Mouse (Mus musculus) retina, embryonic 14.5 days (tissue): ENCODE results near the gene Ubac2.

ENCODE experiments used
- DNase-seq: peaks from one replicate; pipeline ENCODE4 v3.0.0-alpha.2; 2015; ENCODE audit warnings: low spot score

The Ubac2 gene

DNA sequence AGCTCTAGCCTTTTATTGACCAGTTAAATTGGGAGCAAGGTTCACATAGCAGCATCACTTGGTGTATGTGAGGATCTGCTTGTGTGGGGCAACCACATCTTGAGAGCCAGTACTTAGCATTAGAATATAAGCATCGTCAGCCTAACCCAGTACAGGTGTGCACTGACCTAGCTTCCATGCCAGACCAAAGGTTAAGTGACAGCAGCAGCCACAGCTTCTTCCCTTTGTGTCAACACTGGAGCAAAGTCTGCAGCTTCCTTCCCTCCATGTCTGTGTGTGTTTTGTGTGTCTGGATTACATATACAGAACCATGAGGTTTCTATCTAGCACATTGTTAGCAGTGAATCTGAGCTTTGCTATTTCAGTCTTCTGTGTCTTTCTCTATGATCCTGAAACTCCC is 103.1 kb downstream of the Ubac2 start:
- DNase-seq, result no peak

DNA sequence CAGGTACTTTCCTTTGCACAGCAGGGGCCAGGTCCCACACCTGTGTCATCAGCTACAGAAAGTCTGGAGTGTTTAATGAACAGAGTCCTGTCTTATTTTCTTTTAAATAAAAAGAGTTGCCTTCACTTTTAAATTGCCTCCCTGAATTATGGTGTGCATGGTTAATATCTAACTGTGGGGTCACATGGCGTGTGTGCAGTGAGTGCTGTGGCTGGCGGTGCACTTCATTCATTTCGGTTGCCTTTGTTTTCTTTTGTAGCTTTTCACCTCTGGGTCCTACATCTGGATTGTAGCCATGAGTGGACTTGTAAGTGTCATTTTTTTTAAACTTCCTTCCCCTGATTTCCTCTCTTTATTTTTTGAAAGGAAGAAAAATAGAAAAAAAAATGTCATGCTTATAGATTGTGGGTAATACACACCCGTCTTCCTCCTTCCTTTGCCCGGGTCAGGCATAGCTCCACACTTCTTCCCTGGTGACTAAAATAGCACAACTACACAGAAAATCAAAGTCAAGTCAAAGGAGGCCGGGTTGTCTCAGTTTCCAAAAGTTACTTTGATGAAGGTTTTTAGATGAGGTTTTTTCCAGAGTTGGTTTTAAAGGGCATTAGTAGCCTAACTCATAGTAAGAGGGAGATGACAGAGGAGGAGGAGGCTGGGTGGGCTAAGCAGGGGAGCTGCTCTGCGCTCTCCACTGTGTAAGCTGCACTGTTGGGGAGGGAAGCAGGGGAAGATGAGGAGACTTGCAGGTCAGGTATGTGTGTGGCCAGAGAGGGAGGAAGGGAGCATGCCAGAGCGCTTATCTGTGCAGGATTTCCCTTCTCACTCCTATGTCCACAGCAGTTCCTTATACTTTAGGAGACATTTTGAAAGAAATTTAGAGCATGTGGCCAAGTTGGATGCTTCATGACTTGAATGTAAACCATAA is 104.9 kb downstream of the Ubac2 start:
- DNase-seq, result no peak

DNA sequence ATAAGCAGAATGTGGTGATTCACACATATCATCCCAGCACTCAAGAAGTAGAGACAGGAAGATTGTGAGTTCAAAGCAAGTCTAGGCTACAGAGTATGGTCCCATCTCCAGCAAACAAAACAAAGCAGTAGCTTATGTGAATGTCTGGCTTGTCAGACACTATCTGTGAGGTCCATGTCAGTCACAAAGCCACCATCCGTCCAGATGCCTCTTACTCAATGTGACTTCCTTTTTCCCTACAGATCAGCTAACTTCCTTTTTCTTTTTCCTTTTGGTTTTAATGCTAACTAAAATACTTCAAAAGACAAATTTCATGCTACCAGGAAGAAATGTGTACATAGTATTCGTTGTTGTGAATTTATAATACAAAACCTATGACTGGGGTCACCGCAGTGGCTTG is 107.1 kb downstream of the Ubac2 start:
- no peak for DNase-seq

DNA sequence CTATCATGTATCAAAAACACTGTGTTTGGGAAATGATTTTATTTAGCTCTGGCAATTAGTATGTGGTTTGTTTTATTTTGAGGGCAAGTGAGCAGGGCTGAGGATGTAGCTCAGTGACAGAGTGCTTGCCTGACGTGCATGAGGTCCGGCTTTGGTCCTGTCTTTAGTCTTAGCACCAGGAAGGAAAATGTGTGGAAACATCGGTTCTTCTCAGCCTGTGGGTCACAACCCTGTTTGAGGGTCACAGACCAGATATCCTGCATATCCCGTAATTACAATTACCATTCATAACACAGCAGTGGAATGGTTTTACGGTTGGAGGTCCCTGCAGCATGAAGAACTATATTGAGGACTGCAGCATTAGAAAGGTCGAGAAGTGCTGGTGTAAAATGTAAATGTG is 107.6 kb downstream of the Ubac2 start:
- DNase-seq, result no peak

DNA sequence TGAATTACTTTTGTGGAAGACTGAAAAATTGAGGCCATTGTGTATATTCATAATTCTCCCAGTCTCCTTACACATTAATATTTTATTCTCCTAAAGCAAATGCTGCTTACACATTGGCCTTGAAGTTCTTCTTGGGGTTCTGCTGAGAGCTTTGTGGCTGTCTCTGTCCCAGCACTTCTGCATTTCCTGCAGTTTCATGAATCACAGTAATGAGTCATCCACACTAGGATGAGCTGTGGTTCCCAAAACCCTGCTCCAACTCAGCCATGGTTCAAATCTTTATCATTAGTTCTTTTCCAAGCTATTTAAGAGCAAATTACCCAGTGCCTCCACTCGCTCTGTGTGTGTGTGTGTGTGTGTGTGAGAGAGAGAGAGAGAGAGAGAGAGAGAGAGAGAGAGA is 108.9 kb downstream of the Ubac2 start:
- no peak for DNase-seq

DNA sequence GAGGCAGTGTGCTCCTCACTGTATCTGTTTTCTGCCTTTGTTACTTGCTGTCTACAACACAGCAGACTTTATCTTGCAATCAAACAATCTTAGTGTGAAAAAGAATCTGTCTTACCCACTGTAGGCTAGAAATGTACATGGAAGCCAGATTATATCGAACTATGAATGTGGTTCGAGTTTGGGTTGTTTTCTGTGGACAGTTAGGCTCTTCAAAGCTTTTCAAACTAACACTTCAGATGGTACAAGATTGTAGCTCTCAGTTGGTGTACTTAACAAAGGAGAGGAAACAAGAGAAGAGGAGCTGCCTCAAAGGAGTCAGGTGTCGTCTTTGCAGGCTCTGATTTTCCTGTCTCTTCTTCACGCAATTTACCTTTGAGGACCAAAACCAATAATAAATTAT is 109.3 kb downstream of the Ubac2 start:
- no peak for DNase-seq

DNA sequence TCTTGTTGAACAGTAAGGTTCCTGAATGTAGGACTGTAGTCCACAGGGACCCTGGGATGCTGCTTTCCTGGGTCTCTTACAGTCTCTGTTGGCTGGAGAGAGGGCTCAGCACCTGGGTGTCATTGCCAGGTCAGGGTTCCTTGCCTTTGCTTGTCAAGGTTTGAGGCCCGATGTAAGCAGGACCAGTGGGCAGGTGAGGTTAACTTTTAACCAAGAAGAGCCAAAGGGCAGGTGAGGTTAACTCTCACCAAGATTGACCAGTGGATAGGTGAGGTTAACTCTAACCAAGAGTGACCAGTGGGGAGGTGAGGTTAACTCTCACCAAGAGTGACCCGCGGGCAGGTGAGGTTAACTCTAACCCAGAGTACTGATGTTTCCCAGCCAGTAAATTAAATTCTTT is 110.9 kb downstream of the Ubac2 start:
- DNase-seq, result no peak

DNA sequence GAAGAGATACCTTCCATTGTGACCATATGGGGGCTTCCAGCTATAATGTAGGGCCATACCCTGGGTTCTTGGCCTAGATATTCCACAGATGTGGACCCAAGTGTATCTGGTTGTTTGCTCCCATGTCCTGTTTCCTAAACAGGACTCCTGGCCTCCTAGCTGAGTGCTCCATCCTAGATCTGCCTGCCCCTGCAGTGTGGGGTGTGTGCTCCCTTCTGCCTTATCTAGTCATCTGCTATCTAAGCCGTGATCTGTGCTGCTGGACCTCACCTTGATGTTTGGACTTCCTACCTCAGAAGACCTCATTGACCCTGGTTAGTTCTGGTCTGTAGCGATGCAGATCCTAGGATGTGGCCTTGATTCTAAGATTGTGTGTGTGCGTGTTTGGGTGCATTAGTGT is 111.4 kb downstream of the Ubac2 start:
- no peak for DNase-seq

DNA sequence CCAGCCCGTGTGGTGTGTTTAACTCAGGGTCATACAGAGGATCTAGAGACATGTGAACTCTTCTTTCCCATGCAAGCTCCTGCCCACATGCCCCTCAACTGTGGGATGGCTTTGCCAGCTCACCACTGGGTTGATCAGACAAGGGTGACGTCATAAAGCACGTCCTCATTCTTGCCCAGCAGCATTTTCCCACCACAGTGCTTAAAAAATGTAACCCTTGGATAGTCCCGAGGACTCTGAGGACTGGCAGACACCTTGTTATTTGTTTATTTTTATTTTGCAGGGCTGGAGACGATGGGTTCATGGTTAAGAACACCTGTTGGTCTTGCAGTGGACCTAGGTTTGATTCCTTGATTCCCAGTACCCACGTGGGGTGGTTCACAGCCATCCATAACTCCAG is 112.5 kb downstream of the Ubac2 start:
- no peak for DNase-seq

DNA sequence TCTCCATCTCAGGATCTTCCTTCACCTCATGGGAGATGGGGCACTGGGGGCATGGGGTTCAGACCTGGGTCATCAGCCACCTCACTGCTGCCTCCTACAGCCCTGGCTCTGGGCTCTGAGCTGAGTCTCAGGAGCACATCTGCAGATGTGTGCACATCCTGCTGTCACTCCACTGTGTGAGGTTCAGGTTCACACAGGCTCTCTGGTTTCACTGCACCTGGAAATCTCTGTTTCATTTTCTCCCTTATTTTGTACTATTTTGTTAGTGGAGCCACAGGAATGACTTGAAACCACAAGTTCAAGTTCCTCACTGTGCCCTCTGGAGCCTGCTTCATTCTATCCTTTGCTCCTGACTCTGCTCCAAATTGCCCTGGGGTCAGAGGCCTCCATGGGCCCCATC is 113.5 kb downstream of the Ubac2 start:
- DNase-seq, result no peak

DNA sequence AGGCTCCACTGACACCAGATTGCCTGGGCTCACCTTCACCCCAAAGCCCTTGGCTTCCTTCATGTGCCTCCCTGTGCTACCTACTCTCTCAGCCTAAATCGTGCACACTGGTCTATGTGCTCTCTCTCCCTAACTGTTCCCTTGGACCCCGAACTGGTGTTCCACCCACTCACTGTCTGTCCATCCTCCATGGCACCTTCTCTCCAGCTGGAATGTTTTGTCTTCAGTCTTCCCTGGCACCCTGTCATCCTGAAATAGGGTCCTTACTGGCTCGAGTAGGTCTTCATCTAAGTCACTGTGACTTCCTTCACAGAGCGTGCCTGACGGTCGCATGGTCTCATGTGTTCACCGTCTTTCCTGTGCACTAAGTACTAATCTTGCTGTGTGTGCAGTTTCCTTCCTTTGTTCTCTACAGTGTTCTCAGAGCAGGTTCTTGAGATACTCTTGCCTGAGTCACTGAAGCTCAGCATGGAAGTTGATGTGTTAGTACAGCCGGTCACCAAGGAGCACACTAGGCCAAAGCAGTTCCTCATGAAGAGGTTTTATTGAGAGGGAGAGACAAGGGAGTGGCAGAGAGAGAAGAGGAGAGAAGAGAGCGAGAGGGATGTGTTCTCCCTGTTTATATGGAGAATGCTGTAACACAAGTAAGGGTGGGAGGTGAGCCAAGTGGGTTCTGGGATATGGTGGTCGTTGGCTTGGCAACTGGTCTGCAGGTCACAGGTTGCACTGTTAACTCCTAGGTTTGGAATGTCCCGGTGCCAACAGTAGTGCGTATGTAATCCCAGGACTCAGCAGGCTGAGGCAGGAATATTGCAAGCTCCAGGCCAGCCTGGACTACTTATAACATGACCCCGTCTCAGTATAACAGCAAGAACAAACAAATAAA is 114.2 kb downstream of the Ubac2 start:
- DNase-seq, result no peak

DNA sequence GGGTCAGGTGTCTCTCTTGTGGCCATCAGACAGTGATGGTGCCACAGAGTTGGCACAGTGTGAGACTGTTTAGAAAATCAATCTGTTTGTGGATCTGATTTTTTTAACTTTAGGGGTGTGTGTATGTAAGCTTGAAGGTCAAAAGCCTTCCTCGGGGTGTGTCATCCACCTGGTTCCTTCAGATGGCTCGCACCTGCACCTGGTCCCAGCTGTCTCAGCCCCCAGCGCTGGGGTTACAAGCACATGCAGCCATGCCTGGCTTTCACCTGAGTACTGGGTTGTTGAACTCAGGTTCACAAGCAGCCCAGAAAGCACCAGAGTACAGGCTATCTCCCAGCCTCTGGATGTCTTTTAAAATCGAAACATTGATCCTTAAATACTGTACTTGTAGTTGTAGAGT is 115.2 kb downstream of the Ubac2 start:
- DNase-seq, result no peak

DNA sequence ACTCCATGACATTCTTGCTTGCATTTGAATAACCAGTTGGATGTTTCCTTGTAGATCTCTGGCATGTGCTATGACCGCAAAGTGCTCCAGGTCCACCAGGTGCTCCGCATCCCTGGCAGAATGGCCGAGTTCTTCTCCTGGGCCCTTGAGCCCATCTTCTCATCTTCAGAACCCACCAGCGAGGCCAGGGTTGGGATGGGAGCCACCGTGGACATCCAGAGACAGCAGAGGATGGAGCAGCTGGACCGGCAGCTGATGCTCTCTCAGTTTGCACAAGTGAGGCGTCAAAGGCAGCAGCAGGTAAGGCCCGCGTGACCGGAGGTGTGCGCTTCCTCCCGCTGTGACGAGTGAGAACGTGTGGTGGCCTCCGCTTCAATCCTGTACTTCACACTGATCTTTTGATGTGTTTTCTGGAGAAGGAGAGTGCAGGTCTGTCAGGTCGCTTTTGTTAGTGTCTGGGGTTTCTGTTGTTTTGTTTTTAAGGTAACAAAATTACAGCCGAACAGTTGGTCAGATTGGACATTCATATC is 115.8 kb downstream of the Ubac2 start:
- no peak for DNase-seq

DNA sequence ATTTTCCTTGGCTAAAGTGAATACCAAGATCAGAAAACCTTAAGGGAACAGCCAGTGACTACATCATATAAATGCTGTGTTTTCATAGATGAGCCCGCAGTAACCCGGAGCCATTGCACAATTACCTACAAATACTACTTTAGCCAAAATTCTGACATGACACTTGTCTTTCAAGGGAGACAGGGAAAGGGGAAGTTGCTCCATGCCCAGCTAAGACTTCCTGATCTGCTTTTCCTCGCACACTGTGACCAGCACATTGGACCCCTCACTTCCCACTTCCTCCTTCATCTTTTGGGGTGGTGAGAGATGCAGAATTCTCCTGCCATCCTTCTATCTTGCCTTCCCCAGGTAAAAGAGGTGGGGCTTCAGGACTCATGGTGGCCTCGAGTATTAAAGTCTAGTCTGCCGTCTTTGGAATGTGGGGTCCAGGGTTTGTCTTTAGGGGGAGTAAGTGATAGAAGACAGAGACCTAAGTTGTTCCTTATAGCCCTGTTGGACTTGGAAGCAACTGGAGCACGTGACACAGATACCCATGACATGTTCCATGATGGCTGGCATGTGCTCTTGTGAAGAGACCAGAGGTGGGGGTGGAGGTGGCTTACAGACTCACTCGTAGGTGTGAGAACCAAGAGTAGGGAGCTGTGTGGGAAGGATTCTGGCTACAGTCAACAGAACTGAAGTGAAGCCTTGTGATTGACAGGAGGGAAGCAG is 116.6 kb downstream of the Ubac2 start:
- DNase-seq, result no peak

DNA sequence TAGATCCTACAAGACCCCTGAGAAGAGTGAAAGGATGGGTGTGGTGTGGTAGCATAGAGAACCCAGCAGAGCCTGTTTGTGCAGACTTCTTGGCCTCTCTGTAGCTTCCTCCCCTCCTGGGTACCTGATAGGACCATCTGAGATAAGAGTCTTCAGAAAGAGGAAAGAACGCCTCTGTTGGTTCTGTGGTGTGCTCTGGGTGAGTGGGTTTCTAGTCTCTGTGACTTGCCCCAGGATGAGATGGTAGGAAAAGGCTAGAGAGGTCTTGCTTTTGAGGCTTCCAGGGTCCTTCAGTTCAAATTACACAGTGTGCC is 117.1 kb downstream of the Ubac2 start:
- no peak for DNase-seq

DNA sequence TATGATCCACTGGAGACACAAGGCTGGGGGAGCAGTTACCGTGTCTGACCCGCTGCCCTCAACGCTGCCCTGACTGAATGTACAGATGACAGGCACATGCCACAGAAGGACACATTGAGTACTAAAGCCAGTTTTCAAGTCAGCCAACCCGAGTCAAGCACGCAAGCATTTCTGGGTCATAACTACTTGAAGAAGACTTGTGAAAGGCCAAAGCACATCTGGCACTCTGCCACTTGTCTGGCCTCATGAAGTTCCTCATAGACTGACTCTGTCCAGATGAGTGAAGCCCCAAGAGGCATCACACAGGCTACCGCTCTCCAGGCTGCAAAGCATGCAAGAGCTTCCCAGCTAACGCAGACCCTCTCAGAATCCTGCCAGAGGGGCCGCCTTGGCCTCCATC is 118.4 kb downstream of the Ubac2 start:
- DNase-seq, result no peak

DNA sequence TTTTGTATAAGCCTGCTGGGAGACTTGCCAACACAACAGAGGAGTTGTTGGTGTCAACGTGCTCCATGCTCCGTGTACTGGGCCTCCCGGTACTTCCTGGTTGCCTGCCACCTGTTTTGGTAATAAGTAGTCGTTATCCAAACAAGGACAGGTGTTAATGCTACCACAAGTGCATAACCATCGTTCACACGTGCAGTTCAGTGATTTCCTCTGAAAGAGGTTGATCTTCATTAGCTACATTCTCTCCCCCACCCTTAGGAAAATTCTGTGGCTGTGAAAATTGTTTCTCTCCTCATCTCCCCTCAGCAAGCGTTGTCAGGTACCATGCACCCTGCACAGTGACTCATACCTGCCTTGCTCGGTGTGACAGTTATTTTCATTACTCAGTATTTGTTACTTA is 121.0 kb downstream of the Ubac2 start:
- no peak for DNase-seq

DNA sequence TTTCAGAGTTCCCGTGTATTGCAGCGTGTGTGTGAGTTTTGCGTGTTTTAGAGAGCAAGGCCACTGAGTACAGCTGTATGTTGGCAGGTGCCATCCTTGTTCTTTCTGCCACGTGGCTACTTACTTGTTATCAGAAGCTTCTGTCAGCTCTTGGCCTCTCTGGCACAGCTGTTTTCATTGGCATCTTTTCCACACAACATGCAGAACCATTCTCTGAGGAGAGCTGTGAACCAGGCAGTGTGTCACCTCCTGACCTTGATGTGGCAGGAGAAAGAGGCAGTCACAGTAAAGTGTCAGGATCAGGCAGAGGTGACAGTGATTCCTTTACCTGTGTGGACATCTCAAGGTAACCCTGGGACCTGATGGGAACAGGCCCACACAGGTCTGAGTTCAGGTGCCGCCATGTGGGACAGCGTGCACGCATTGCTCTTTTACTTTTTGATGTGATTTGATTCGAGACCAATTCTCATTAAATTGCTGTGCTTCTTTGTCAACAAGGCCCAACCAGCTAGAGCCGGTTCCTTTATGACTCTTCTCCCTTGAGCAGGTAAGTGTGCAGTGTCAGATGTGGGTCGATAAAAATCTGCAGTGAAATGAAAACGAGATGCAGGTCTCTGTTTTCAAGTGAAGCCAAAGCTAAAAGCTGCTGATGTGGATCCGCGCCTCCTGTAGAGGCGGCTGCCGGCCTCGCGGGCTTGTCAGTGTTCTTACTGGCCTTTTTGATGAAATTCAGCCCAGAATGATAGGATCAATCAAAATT is 122.1 kb downstream of the Ubac2 start:
- DNase-seq, result no peak

DNA sequence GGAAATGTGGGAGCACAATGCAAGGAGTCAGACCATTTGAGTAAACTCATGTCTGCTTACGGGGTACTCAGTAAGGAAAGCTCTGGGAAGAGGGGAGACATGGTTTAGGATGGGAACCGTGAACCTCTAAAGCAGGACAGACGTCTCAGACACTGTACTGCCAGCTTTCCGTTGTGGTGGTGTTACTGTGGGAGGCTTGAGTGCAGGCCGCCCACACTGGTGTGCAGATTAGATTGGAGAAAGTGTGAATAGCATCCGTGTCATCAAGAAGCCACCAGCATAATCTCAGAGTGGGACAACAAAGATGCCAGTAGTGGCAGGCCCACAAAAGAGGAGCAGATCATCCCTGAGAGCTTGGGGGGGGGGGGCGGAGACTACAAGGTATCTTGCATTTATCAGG is 123.8 kb downstream of the Ubac2 start:
- DNase-seq, result no peak

DNA sequence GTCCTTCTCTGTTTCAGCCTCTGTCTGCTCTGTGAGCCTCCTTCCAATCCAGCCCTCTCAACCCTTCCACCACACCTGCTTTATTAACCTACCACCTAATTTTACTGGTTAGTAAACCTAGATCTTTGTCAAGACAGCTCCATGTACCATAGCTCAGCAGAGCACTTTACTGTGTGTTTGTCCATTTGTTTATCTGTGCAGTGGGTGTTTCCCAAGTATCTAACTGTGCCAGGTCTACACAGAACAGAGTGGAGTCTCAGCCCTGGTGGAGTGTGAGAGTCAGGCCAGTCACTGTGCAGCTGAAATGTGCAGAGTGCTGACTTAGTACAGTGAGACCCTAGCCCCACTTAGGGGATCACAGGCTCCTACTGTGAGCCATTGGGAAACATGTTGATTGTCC is 125.4 kb downstream of the Ubac2 start:
- no peak for DNase-seq

DNA sequence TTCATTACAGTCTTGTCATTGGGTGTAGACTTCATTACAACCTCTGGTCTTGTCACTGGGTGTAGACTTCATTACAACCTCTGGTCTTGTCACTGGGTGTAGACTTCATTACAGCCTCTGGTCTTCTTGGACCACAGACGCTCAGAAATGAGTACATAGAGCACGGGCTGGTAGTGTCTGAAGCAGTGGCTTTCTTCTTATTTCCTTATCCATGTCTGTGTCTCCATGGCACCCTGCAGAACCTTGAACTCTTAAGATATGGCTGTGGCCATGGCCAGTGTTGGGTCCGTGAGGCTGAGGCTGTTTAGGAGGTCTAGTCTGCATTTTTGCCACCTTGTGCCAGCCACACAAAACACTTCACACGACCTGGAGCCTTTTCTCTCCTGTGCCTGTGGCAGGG is 129.8 kb downstream of the Ubac2 start:
- no peak for DNase-seq

DNA sequence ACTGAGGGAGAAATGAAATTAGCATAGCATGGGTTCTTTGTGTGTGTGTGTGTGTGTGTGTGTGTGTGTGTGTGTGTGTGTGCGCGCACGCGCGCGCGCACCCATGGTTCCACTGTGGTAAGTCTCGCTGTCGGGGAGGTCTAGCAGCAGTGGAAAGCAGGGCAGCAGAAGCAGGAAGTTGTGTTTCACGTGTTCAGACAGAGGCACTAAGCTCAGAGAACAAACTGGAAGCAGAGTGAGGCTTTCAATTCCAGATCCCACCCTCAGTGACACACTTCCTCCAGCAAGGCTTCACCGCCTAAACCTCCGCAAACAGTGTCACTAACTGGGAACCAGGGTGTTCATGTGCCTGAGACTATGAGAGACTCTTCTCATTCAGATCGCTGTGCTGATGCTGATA is 131.1 kb downstream of the Ubac2 start:
- DNase-seq, result no peak
